Mouse (Mus musculus) testis, adult 2 months (tissue): Measurements from ENCODE around the gene Shisa7.

ENCODE experiments used
- CTCF ChIP-seq: fragments of 200-500 bp; IDR thresholded peaks from 2 replicates; pipeline ENCODE4 v1.5.1; 2012; ENCODE audit warnings: low read depth, mild to moderate bottlenecking, inconsistent platforms, low read length, moderate library complexity; ENCODE audit not compliant: control insufficient read depth, insufficient read depth, insufficient replicate concordance
- POLR2A ChIP-seq: fragments of 200-500 bp; IDR thresholded peaks from 2 replicates; pipeline ENCODE4 v1.6.1; 2012; ENCODE audit warnings: low read depth, mild to moderate bottlenecking, inconsistent platforms, low read length, moderate library complexity; ENCODE audit not compliant: control insufficient read depth

DNA sequence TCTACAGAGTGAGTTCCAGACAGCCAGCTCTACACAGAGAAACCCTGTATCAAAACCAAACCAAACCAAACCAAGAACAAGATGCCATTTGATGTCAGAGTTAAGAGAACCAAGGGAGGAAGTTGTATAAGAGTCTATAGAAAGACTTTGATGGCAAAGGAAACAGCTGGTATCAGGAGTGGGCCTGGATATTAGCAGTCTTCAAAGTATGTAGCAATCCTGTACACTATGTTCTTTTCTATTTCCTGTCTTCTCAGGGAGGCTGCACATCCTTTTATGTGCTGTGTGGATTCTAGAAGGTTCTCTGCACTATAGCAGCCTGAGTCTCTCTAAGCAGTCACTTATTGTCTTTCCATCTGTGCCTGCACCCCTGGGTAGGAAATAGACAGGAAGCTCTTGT, 27.9 kb downstream of the Shisa7 start:
- TF ChIP-seq POLR2A (no peak), CTCF (no peak)
